Mouse (Mus musculus) G1E (cell line): ENCODE data around the gene Zscan25.

Experiments used
- CTCF ChIP-seq: IDR thresholded peaks from 2 replicates; pipeline ENCODE4 v1.5.1; 2012; ENCODE audit warnings: low read depth, low read length, inconsistent platforms, mixed read lengths
- GATA1 ChIP-seq: IDR thresholded peaks from 2 replicates; pipeline ENCODE4 v1.6.1; 2012; ENCODE audit warnings: borderline replicate concordance, low read length, inconsistent platforms, mixed read lengths
- POLR2AphosphoS5 ChIP-seq: IDR thresholded peaks from 2 replicates; pipeline ENCODE4 v1.6.1; 2012; ENCODE audit warnings: low read depth, low read length, inconsistent platforms; ENCODE audit not compliant: insufficient replicate concordance
- TAL1 ChIP-seq: conservative IDR thresholded peaks from 2 replicates; pipeline ENCODE4 v1.6.1; 2012; ENCODE audit warnings: low read depth, low read length, inconsistent platforms, mixed read lengths

DNA sequence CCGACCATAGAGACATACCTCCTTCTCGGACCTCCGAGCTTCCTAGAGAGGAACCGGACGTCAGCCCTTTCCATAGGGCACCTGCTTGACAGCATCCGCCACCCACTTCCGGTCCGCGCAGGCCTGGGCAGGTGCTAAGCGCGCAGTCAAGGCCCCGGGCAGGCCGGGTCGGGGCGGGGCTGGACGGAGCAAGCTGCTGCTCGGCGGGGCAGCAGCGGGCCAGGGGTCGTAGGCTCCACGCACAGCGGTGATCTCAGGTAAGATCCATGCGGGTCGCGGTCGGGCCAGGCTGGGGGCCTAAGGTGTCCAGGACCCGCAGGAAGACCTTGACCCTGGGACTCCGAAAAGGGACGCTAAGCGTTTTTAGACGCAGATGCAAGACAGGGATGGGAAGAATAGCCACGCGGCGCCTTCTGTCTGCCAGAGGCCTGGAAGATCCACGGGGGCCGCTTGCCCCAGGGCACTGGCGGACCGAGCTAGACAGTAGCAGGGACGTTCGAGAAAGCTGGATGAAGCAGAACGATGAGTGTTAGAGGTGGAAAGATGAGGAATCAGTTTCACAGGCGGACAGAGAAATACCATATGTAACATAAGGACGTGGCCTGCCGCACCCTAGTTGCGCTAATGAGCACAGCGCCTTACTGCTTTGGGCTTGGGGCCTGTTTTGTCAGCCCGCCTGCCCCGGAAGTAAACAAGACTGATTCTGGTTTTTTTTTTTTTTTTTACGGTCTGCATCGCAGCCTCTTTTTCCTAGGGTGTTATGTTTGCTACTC lies at the start of gene Zscan25:
- TF ChIP-seq CTCF (no peak), TAL1 (no peak), GATA1 (no peak), POLR2AphosphoS5 (no peak)
